Mouse (Mus musculus) heart, embryonic 14.5 days (tissue): ENCODE measurements around the gene Castor1. TPM values are rescaled to one million over a fixed set of nuclear protein-coding genes. Genes with fewer than 3 reads are reported as not detected.
A peak's percentile ranks its signal among the peaks of the same experiment; 100 is the strongest.

Experiments
- ATAC-seq: fragments of 200-750 bp; cut with Nextera tagmentation; 2 replicates; pipeline ENCODE4 v1.8.0; 2017; ENCODE audit warnings: low read depth, moderate TSS enrichment; ENCODE audit not compliant: insufficient number of reproducible peaks, insufficient read depth, low FRiP score
- H3K27ac ChIP-seq, 2 experiments: fragments of 200-500 bp in 1 of 2; fragments of 300-500 bp in 1 of 2; sonication (generic) in 1 of 2; replicated peaks in 1 of 2; 2 replicates each; pipeline ENCODE4 v1.5.1; 2012 to 2014; ENCODE audit warnings: low read depth in 2 of 2, low read length in 2 of 2, control low read depth in 1 of 2, mild to moderate bottlenecking in 1 of 2, mixed read lengths in 1 of 2; ENCODE audit not compliant: control insufficient read depth in 1 of 2, insufficient read depth in 1 of 2
- H3K27me3 ChIP-seq: fragments of 300-500 bp; sonication (generic); 2 replicates; pipeline ENCODE4 v1.6.1; 2014; ENCODE audit warnings: mild to moderate bottlenecking, low read length, control low read depth; ENCODE audit not compliant: control insufficient read depth, insufficient read depth
- H3K36me3 ChIP-seq: fragments of 300-500 bp; sonication (generic); 2 replicates; pipeline ENCODE4 v1.6.1; 2014; ENCODE audit warnings: mild to moderate bottlenecking, control low read depth, low read length, mixed read lengths; ENCODE audit not compliant: control insufficient read depth, insufficient read depth
- H3K4me1 ChIP-seq, 2 experiments: fragments of 200-500 bp in 1 of 2; fragments of 300-500 bp in 1 of 2; sonication (generic) in 1 of 2; 2 replicates each; pipeline ENCODE4 v1.6.1; 2012 to 2014; ENCODE audit warnings: low read length in 2 of 2, control low read depth in 1 of 2, mixed read lengths in 1 of 2; ENCODE audit not compliant: control insufficient read depth in 2 of 2, insufficient read depth in 2 of 2
- H3K4me2 ChIP-seq: fragments of 300-500 bp; sonication (generic); 2 replicates; pipeline ENCODE4 v1.6.1; 2014; ENCODE audit warnings: mild to moderate bottlenecking, low read length
- H3K4me3 ChIP-seq, 2 experiments: fragments of 200-500 bp in 1 of 2; fragments of 300-500 bp in 1 of 2; sonication (generic) in 1 of 2; 2 replicates each; pipeline ENCODE4 v1.5.1; 2012 to 2014; ENCODE audit warnings: low read length in 2 of 2, mild to moderate bottlenecking in 2 of 2, control low read depth in 1 of 2, low read depth in 1 of 2, moderate library complexity in 1 of 2; ENCODE audit not compliant: control insufficient read depth in 1 of 2, insufficient read depth in 1 of 2
- H3K9ac ChIP-seq: fragments of 300-500 bp; sonication (generic); 2 replicates; pipeline ENCODE4 v1.6.1; 2014; ENCODE audit warnings: mild to moderate bottlenecking, low read length
- H3K9me3 ChIP-seq: fragments of 300-500 bp; sonication (generic); 2 replicates; pipeline ENCODE4 v1.6.1; 2016; ENCODE audit warnings: low read length, control low read depth; ENCODE audit not compliant: control insufficient read depth
- WGBS: fragments of 180-500 bp; shearing (Covaris S2); extraction: QIAGEN DNeasy Blood & Tissue Kit; methylation state at CpG from one replicate; pipeline ENCODE4 v1.1.7; 2014; 5-methylcytosine and 5-hydroxymethylcytosine counted together
- polyA plus RNA-seq: library from polyadenylated mRNA; unstranded; fragments of >200 nt; fragmentation: Nextera tagmentation; extraction: Ambion mirVana; gene quantifications from 2 replicates; pipeline ENCODE4 v1.2.1, GENCODE M21; 2014

Gene Castor1
- polyA plus RNA-seq, 1 experiment from 2014 or later: 5.7 TPM

- WGBS: under 1% methylated on average over 71 of the region's 71 CpGs
- peaks cover 18% of the 10 kb centered on the region for H3K36me3 ChIP-seq
- H3K27me3 ChIP-seq: no peaks in the 10 kb centered on the region
- no peaks in the 10 kb centered on the region for H3K9me3 ChIP-seq
- H3K4me2 ChIP-seq: peak within 1 kb of the TSS; percentile 91
- H3K4me1 ChIP-seq: peaks cover 7 to 14% of the 10 kb centered on the region in 2 experiments; a peak in 2 of 4 replicates
- peak; percentile 99 for ATAC-seq
- H3K4me3 ChIP-seq: peak within 1 kb of the TSS; percentile 79 to 88
- peak within 1 kb of the TSS; percentile 92 for H3K9ac ChIP-seq
- H3K27ac ChIP-seq: no peak within 1 kb of the TSS; a peak in 1 of 4 replicates
These were observed 31.3 kb upstream of the Castor1 start, which contains the start of gene Tbc1d10a for GRCm38 (mm10) chr11:4186486-4187317. Gene Tbc1d10a, plus strand, starts transcription at chr11:4186789.

- Histone ChIP-seq H3K9ac (peak overlapping the region; percentile 92), H3K27ac (no peak overlapping the region), H3K9me3 (no peaks in the 10 kb centered on the region), H3K27me3 (no peaks in the 10 kb centered on the region), H3K4me1 (peaks cover 7 to 14% of the 10 kb centered on the region in 2 experiments; a peak in 2 of 4 replicates), H3K4me2 (peak overlapping the region; percentile 91), H3K36me3 (peaks cover 12% of the 10 kb centered on the region), H3K4me3 (peak overlapping the region; percentile 70 to 79)
- 10% methylated on average over 9 of the region's 9 CpGs for WGBS
- ATAC-seq: 0 out of 2 replicates have a peak, but pooled peaks have one; percentile 5
These were observed 30.7 kb upstream of the Castor1 start for GRCm38 (mm10) chr11:4187318-4187700.

GRCm38 (mm10) chr11:4189182-4189581 lies 28.8 kb upstream of the Castor1 start:
- Histone ChIP-seq H3K27ac (no peak overlapping the region), H3K27me3 (no peaks in the 10 kb centered on the region), H3K4me3 (no peak overlapping the region), H3K36me3 (no peaks in the 10 kb centered on the region), H3K9ac (no peak overlapping the region), H3K4me2 (no peak overlapping the region), H3K4me1 (peaks cover 7 to 14% of the 10 kb centered on the region in 2 experiments; a peak in 2 of 4 replicates), H3K9me3 (no peaks in the 10 kb centered on the region)
- WGBS: 80% methylated on average over 6 of the region's 6 CpGs
- ATAC-seq: no peak

GRCm38 (mm10) chr11:4190677-4191076 lies 27.3 kb upstream of the Castor1 start:
- no peaks in the 10 kb centered on the region for H3K36me3 ChIP-seq
- no peak overlapping the region for H3K4me3 ChIP-seq
- H3K4me2 ChIP-seq: no peak overlapping the region
- no peak overlapping the region for H3K27ac ChIP-seq
- WGBS: 86% methylated on average over 3 of the region's 3 CpGs
- H3K9ac ChIP-seq: no peak overlapping the region
- peaks cover 7 to 14% of the 10 kb centered on the region in 2 experiments; a peak in 2 of 4 replicates for H3K4me1 ChIP-seq
- H3K9me3 ChIP-seq: no peaks in the 10 kb centered on the region
- H3K27me3 ChIP-seq: no peaks in the 10 kb centered on the region
- ATAC-seq: no peak

GRCm38 (mm10) chr11:4192757-4193156 lies 25.3 kb upstream of the Castor1 start:
- H3K27me3 ChIP-seq: no peaks in the 10 kb centered on the region
- 84% methylated on average over 3 of the region's 3 CpGs for WGBS
- H3K9ac ChIP-seq: no peak overlapping the region
- H3K9me3 ChIP-seq: no peaks in the 10 kb centered on the region
- H3K4me3 ChIP-seq: no peak overlapping the region
- no peak overlapping the region for H3K27ac ChIP-seq
- no peak overlapping the region for H3K4me2 ChIP-seq
- no peaks in the 10 kb centered on the region for H3K36me3 ChIP-seq
- H3K4me1 ChIP-seq: peaks cover under 1 to 7% of the 10 kb centered on the region in 2 experiments; a peak in 2 of 4 replicates
- no peak for ATAC-seq

- no peak overlapping the region for H3K4me3 ChIP-seq
- no peaks in the 10 kb centered on the region for H3K36me3 ChIP-seq
- no peak overlapping the region for H3K27ac ChIP-seq
- peaks cover 0 to under 1% of the 10 kb centered on the region in 2 experiments; a peak in 2 of 4 replicates for H3K4me1 ChIP-seq
- no peaks in the 10 kb centered on the region for H3K9me3 ChIP-seq
- H3K4me2 ChIP-seq: no peak overlapping the region
- H3K27me3 ChIP-seq: no peaks in the 10 kb centered on the region
- no peak overlapping the region for H3K9ac ChIP-seq
- ATAC-seq: no peak
These were observed 24.6 kb upstream of the Castor1 start for GRCm38 (mm10) chr11:4193420-4193819.

GRCm38 (mm10) chr11:4195597-4196031 lies 22.4 kb upstream of the Castor1 start:
- 86% methylated on average over 3 of the region's 3 CpGs for WGBS

More at GRCm38 (mm10) chr11:4195597-4196031, 22.4 kb upstream of the Castor1 start:
- no peaks in the 10 kb centered on the region for H3K27me3 ChIP-seq
- no peak for ATAC-seq
- no peaks in the 10 kb centered on the region for H3K4me1 ChIP-seq
- H3K36me3 ChIP-seq: no peaks in the 10 kb centered on the region
- H3K9me3 ChIP-seq: no peaks in the 10 kb centered on the region
- H3K27ac ChIP-seq: no peak overlapping the region
- H3K4me3 ChIP-seq: no peak overlapping the region
- no peak overlapping the region for H3K4me2 ChIP-seq
- no peak overlapping the region for H3K9ac ChIP-seq
